Mouse (Mus musculus) Patski (cell line): ENCODE results near the gene 1600015I10Rik. TPM values are rescaled to one million over a fixed set of nuclear protein-coding genes. Genes with fewer than 3 reads are reported as not detected.
"Not testable (repeated sequence)": the region's sequence is repeated elsewhere in the genome, so short reads cannot be mapped to it uniquely, and the experiment has no call there.

Experiments used
- ATAC-seq: fragments of 100-300 bp; one replicate; pipeline ENCODE4 v1.8.0; 2021
- CTCF ChIA-PET: fragments of 350-600 bp; sonication (Branson Sonifier 250); formaldehyde crosslinking; loops from one replicate; lab custom pipeline; 2022; ENCODE audit warnings: inconsistent platforms; lab: Charles Lee
- POLR2A ChIA-PET: fragments of 350-600 bp; sonication (Branson Sonifier 250); formaldehyde crosslinking; loops from one replicate; lab custom pipeline; 2022; ENCODE audit warnings: antibody characterized with exemption, inconsistent platforms; lab: Charles Lee
- DNase-seq: peaks from one replicate; pipeline ENCODE4 v3.0.0-alpha.2; 2011; ENCODE audit warnings: low read depth, low spot score
- H3K27me3 ChIP-seq: fragments of 371-371 bp; one replicate; pipeline ENCODE4 v1.5.1; 2021
- CTCF ChIP-seq: fragments of 100-300 bp; IDR thresholded peaks from one replicate; pipeline ENCODE4 v1.5.1; 2021
- in situ Hi-C: fragments of 300-500 bp; cut with MboI; formaldehyde crosslinking; loops from 3 replicates; pipeline ENCODE4 v1.11.1; 2018; ENCODE audit warnings: low pct_unique_long_range_greater_than_20kb, mixed read lengths
- polyA plus RNA-seq: library from polyadenylated mRNA; unstranded; gene quantifications from one replicate; pipeline ENCODE4 v1.2.3, GENCODE M21; 2021

1600015I10Rik gene
- not detected for polyA plus RNA-seq

- TF ChIP-seq CTCF: no peak
- H3K27me3 ChIP-seq: no peaks in the 10 kb centered on the region
- ATAC-seq (no peak), DNase-seq (no peak)
- in situ Hi-C loops: no loop called here
- POLR2A ChIA-PET: no interaction called here
- CTCF ChIA-PET: no interaction called here
Measured at GRCm38 (mm10) chr6:48929595-48929994, at the start of gene 1600015I10Rik. TSS of gene 1600015I10Rik (plus strand) at chr6:48929895.

GRCm38 (mm10) chr6:48894203-48894602 lies 35.5 kb upstream of the 1600015I10Rik start:
- ChIA-PET POLR2A (interaction anchor here (1.9 kb wide), 1 partner anchor 24 kb away, joined by 5 read pairs; no protein-coding TSS in a partner anchor), CTCF (interaction anchor here (0.7 to 2.2 kb wide), 3 partner anchors 23 to 54 kb away, joined by 3 to 8 read pairs (median 4); no protein-coding TSS in a partner anchor)
- ATAC-seq (no peak), DNase-seq (no peak)
- in situ Hi-C loops: no loop called here
- no peak for TF ChIP-seq CTCF
- no peaks in the 10 kb centered on the region for H3K27me3 ChIP-seq

- H3K27me3 ChIP-seq: no peaks in the 10 kb centered on the region
- DNase-seq (no peak), ATAC-seq (no peak)
- in situ Hi-C loops: no loop called here
- no peak for TF ChIP-seq CTCF
- CTCF ChIA-PET: interaction anchor here (1.0 to 1.3 kb wide), 4 partner anchors 21 to 63 kb away, joined by 3 to 4 read pairs (median 3); no protein-coding TSS in a partner anchor
- POLR2A ChIA-PET: interaction anchor here (1.0 to 1.9 kb wide), 3 partner anchors 25 to 29 kb away, joined by 3 to 5 read pairs (median 3); no protein-coding TSS in a partner anchor
Measured at GRCm38 (mm10) chr6:48894938-48895818, 34.5 kb upstream of the 1600015I10Rik start.

- DNase-seq (no peak), ATAC-seq (peak; percentile 54)
- ChIA-PET POLR2A (interaction anchor here (1.0 to 1.9 kb wide), 5 partner anchors 10 to 58 kb away, joined by 3 to 9 read pairs (median 3); no protein-coding TSS in a partner anchor), CTCF (interaction anchor here (0.8 to 1.6 kb wide), 8 partner anchors 11 to 62 kb away, joined by 3 to 4 read pairs (median 3); no protein-coding TSS in a partner anchor)
- in situ Hi-C loops: no loop called here
- H3K27me3 ChIP-seq: no peaks in the 10 kb centered on the region
- no peak for TF ChIP-seq CTCF
Measured at GRCm38 (mm10) chr6:48895941-48896340, 33.8 kb upstream of the 1600015I10Rik start.

GRCm38 (mm10) chr6:48896956-48897355 lies 32.7 kb upstream of the 1600015I10Rik start:
- POLR2A ChIA-PET: interaction anchor here (1.0 to 1.9 kb wide), 4 partner anchors 9 to 57 kb away, joined by 3 to 9 read pairs (median 4); no protein-coding TSS in a partner anchor
- DNase-seq (no peak), ATAC-seq (no peak)
- CTCF ChIA-PET: interaction anchor here (1.1 to 1.6 kb wide), 2 partner anchors 15 to 57 kb away, joined by 3 to 4 read pairs; no protein-coding TSS in a partner anchor
- no peaks in the 10 kb centered on the region for H3K27me3 ChIP-seq
- no peak for TF ChIP-seq CTCF
- in situ Hi-C loops: no loop called here

GRCm38 (mm10) chr6:48901316-48901715 lies 28.4 kb upstream of the 1600015I10Rik start:
- CTCF ChIA-PET: interaction anchor here (2.1 kb wide), 1 partner anchor 12 kb away, joined by 5 read pairs; no protein-coding TSS in a partner anchor
- POLR2A ChIA-PET: interaction anchor here (0.6 kb wide), 1 partner anchor 184 kb away, joined by 3 read pairs; no protein-coding TSS in a partner anchor
- ATAC-seq, in situ Hi-C loops, DNase-seq, H3K27me3 ChIP-seq: not testable (repeated sequence)

- no peak for TF ChIP-seq CTCF
- in situ Hi-C loops: no loop called here
- CTCF ChIA-PET: interaction anchor here (1.4 to 2.2 kb wide), 3 partner anchors 9 to 32 kb away, joined by 5 to 6 read pairs (median 5); no protein-coding TSS in a partner anchor
- DNase-seq (no peak), ATAC-seq (no peak)
- no peaks in the 10 kb centered on the region for H3K27me3 ChIP-seq
- POLR2A ChIA-PET: no interaction called here
Measured at GRCm38 (mm10) chr6:48902511-48903406, 26.9 kb upstream of the 1600015I10Rik start.

GRCm38 (mm10) chr6:48903437-48903836 lies 26.3 kb upstream of the 1600015I10Rik start:
- ChIA-PET POLR2A (no interaction called here), CTCF (interaction anchor here (2.2 kb wide), 1 partner anchor 9 kb away, joined by 6 read pairs; no protein-coding TSS in a partner anchor)
- no peak for DNase-seq
- TF ChIP-seq CTCF: no peak
- no peaks in the 10 kb centered on the region for H3K27me3 ChIP-seq
- in situ Hi-C loops: no loop called here
- ATAC-seq: no peak

GRCm38 (mm10) chr6:48905606-48906005 lies 24.1 kb upstream of the 1600015I10Rik start:
- TF ChIP-seq CTCF: no peak
- DNase-seq: no peak
- in situ Hi-C loops: loop anchor here (5.0 kb wide), 1 partner anchor 38 kb away; no protein-coding TSS in a partner anchor
- ATAC-seq: no peak
- ChIA-PET CTCF (interaction anchor here (1.1 kb wide), 1 partner anchor 49 kb away, joined by 3 read pairs; no protein-coding TSS in a partner anchor), POLR2A (interaction anchor here (1.1 kb wide), 1 partner anchor 9 kb away, joined by 3 read pairs; no protein-coding TSS in a partner anchor)
- H3K27me3 ChIP-seq: no peaks in the 10 kb centered on the region
